Mouse (Mus musculus) frontal cortex, adult 2 months (tissue): Measurements from ENCODE around the gene Top3a. TPM values are rescaled to one million over a fixed set of nuclear protein-coding genes. Genes with fewer than 3 reads are reported as not detected.
"Not testable (repeated sequence)": the region's sequence is repeated elsewhere in the genome, so short reads cannot be mapped to it uniquely, and the experiment has no call there.

Source experiments
- DNase-seq, 2 experiments: peaks; one replicate each; pipeline ENCODE4 v3.0.0; 2022; ENCODE audit warnings: low spot score in 1 of 2; ENCODE audit errors: extremely low spot score in 1 of 2
- polyA plus RNA-seq: library from polyadenylated mRNA; depleted of rRNA; stranded (reverse); fragments of >200 nt; gene quantifications from 2 replicates; pipeline ENCODE4 v1.2.3, GENCODE M21; 2012; rRNA removed

Gene Top3a
- 6.0 and 6.1 TPM in 2 replicates for polyA plus RNA-seq

DNA sequence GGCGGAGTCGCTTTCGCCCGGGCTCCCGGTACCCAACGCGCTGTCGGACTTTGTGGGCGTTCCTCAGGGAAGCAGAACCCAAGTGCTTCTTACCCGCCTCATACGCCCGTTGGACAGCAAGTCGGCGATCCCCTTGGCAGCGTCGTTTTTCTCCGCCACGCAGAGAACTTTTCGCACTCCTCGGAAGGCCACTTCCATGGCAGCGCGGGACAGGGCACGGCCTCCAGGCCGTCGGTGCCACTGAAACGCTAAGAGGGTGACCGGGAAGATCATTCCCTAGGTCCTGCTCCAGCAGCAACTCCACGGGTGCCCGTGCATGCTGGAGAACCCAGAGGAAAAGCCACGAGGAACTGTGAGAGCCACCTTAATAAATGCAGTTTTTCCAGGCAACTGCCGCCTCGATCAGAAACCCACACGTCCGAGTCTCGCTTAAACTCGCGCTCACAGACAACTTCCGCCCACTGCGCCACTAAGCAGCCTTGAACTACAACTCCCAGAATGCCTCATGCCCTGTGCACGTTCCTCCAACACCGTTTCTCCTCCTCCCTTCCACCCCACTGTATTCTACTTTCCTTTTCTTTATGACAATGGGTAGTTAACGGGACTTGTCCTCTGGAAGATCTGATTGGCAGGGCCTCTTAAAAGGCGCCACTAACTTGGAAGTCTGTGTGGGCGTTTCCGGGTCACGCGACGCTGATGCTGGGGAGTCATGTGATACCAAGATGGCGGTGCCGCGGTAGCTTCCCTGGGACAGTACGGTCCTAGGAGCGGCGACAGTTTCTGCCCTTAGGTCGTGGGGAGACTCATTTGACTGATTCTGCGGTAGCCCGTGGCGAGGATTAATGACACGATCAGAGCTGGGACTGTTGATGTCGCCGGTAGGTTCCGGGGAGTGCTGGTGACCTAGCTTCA is at the start of gene Top3a, which contains the start of gene Smcr8:
Top3a (minus strand) TSS at position 537 of the 912 bp plus-strand sequence.
Smcr8 (plus strand) TSS at position 696 of the 912 bp plus-strand sequence.
- peak; percentile 87 to 88 for DNase-seq

DNA sequence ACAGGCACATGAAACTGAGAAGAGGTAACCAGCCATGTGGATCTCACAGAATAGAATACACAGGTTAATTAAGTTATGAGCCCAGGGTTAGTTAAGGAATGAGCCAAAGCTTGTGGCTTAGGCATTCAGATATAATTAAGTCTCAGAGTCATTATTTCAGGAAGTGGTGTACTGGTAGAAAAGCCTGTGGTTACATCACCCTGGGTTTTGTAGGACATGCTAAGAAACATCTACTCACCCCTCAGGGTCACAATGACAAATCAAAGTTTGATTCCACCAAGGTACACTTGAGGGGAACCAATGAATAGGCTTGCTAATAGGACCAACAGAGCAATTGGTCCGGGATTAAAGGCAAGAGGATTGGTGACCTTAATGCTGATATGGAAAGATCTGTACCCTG is 49.5 kb upstream of the Top3a start:
- DNase-seq = no peak

- DNase-seq = no peak
Measured at GRCm38 (mm10) chr11:60825191-60825590, 48.0 kb upstream of the Top3a start.

- no peak for DNase-seq
Measured at GRCm38 (mm10) chr11:60823771-60824170, 46.6 kb upstream of the Top3a start.

DNA sequence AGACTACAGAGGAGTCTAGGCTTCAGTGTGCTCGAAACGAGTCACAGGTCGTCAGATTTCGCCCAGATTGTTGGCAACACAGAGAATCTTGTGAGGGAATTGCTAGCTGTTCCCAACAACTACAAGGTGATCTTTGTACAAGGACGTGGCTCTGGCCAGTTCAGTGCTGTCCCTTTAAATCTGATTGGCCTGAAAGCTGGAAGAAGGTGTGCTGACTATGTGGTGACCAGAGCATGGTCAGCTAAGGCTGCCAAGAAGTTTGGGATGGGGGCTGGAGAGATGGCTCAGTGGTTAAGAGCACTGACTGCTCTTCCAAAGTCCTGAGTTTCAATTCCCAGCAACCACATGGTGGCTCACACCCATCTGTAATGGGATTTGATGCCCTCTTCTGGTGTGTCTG is 39.2 kb upstream of the Top3a start:
- DNase-seq = no peak

- DNase-seq = not testable (repeated sequence)
Measured at GRCm38 (mm10) chr11:60811618-60812017, 34.5 kb upstream of the Top3a start, which contains the start of gene Shmt1. TSS of gene Shmt1 (minus strand) at chr11:60811718.

- peak; percentile 79 to 88 for DNase-seq
Measured at GRCm38 (mm10) chr11:60811054-60811460, 33.9 kb upstream of the Top3a start.

GRCm38 (mm10) chr11:60810046-60810965 is 33.1 kb upstream of the Top3a start:
- no peak for DNase-seq

DNA sequence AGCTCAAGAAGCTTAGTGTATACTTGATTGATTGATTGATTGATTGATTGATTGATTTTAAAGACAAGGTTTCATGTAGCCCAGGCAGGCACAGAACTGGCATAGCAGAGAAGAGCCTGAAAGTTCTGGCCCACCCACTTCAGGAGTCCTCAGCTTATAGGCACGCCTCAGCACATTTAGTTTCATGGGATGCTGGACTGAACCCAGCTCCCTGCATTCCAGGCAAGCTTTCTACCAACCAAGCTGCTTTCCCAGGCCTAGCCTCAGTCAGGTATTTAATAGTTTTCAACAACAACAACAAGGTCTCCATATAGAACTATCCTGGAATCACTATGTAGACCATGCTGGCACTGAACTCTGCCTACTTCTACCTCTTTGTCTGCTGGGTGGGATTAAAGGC is 32.4 kb upstream of the Top3a start:
- no peak for DNase-seq

- DNase-seq = peak in 1 of 2 experiments; percentile 52
Measured at GRCm38 (mm10) chr11:60808286-60809070, 31.3 kb upstream of the Top3a start.

DNA sequence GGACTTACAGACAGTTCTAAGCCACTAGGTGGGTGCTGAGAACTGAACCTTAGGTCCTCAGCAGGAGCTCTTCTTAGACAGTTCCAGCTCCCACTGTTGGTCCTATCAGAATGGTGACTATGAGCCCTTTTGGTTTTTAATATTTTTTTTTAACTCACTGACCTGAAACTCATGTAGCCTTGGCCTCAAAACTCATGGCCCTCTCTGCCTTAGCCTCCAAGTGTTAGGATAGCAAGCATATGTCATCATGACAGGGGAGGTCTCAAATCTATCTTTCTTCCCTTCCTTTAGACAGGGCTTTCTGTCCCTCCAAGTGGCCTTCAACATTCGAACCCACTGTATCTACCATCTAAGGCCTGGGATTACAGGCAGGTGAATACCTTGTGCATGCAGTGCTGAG is 23.7 kb upstream of the Top3a start:
- DNase-seq = no peak

GRCm38 (mm10) chr11:60799977-60800376 is 22.8 kb upstream of the Top3a start:
- no peak for DNase-seq

DNA sequence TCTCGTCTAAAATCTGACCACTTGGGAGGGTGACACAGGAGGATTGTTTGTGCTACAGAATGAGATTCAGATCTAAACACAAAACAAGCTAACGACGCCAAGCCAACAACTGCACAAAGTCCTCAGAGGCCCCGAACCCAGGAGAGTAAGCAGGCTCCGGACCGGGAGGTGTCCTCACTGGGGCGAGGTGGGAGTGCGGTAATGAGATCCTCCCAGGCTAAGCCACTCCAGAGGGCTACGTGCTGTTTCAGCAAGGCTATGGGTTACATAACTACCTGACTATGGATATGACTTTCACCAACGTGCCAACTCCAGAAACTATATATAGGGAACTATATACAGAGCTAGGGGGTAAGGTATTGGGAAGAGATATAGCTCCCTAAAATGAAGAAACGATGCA is 19.2 kb upstream of the Top3a start:
- DNase-seq = no peak

DNA sequence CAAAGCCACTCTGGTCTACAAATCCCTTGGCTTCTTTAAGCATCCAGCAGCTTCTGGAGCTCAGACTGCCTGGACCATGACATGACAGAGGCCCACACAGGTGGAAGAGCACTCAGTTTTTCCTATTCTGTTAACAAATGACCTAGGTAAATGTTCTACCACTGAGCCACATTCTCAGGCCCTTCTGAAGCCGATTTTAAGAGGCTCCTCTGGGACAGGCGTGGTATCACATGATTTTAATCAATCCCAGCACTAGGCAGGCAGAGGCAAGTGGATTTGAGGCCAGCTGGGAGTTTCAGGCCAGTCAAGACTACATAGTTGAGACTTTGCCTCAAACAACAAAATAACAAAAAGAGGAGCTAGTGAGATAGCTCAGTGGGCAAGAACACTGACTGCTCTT is 13.3 kb upstream of the Top3a start:
- no peak for DNase-seq

GRCm38 (mm10) chr11:60787595-60787994 is 10.4 kb upstream of the Top3a start:
- no peak for DNase-seq

DNA sequence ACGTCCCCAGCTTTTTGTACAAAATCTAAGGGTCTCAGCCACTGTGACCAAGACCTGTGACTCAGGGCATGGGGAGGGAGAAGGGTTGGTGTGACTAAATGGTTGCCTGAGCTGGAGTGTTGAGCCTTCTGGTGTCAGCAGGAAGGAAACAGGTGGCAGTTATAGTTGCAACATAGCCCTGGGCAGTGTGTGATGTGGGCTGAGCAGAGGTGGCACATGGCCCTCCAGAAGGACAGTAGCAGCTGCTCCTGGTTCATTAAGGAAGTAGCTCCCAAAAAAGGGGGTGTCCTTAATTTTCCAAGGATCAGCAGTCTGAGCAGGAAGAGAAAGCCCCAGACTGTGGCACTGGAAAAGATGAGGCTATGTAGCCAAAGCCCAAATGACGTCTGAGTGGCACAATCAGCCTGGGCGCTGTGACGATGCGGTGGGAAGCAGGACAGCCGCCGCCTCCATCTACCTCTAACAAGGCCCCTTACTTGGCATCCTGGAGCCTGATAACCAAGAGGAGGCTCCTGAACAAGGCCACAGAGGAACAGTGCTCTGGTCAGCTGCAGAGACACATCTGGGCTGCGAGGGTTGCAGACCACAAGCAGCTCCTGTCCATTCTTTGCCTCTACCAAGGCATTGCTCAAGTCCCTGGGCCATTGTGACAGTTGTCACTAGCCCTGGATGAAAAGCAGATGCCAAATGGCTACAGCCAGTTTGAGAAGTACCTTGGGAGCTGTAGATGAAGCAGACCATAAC is 7.2 kb upstream of the Top3a start:
- DNase-seq = no peak

DNA sequence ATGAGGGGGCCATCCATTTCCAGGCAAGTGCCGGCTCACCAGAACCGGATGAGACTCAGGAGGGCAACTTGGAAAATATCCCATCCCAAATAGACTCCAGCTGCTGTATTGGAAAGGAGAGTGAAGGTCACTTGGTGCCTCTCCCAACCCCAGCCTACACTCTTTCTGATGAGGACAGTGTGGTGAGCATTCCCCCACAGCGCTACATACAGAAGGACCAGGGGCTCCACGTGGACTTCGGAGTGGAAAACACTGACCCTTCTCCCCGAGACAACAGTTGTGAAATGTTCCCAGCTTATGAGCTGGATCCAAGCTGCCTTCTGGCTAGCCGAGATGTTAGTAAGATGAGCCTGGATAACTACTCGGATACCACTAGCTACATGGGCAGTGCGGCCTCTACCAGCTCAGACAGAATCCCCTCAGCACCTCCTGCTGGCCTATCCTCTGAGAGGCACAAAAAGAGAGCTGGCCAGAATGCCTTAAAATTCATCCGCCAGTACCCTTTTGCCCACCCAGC is 2.6 kb upstream of the Top3a start:
- DNase-seq = no peak

GRCm38 (mm10) chr11:60777801-60778370 is 721 bp upstream of the Top3a start:
- no peak for DNase-seq
